Mouse (Mus musculus): ENCODE measurements at regions not wholly inside any gene's neighbourhood (a gene's known extent, or its start where the extent isn't known, plus 50 kb on each side); places are given as distances from the start of the nearest gene placed in this dataset.

DNA sequence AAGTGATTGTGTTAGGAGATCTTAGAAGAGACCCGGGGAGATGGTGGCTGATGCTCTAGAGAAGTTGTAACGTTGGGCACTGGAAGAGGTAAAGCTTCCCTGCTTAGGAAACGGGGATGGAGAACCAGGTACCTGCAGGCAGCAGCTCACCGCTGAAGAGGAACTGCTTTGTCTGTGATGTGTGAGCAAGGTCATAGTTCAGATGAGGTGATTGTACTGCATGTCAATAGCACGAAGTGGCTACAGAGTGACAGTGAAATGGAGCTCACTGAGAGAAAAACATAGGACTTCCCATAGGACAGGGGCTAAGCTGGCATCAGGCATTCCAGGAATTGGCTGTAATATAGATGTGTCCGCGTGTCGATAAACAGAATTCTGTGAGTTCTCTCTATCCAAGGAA is 205.1 kb upstream of the Tet2 start:
- DNase-seq (ENCODE audit: low read depth, low spot score): no peak

DNA sequence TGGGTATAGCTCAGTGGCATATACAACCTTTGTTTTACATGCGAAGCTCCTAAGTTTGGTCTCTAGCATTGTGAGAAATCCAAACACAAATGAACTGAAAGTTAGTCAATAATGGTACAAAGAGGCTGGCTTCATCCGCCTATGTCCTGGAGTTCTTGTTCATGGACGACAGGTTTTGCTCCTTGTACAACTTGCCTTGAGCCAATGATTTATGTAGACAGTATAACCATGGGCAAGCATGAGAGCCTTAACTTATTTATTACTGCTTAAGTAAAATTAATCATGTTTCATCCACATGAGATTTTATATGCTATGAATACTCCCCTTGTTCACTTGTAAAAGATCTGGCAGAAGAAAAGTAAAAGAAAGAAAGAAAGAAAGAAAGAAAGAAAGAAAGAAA is 205.7 kb upstream of the Tet2 start:
- DNase-seq (ENCODE audit: low read depth, low spot score): no peak

- DNase-seq (ENCODE audit: low read depth, low spot score): no peak
Measured at GRCm38 (mm10) chr3:133751011-133751410, 206.1 kb upstream of the Tet2 start.

GRCm38 (mm10) chr3:133751565-133751964 is 206.6 kb upstream of the Tet2 start:
- DNase-seq (ENCODE audit: low read depth, low spot score): no peak

DNA sequence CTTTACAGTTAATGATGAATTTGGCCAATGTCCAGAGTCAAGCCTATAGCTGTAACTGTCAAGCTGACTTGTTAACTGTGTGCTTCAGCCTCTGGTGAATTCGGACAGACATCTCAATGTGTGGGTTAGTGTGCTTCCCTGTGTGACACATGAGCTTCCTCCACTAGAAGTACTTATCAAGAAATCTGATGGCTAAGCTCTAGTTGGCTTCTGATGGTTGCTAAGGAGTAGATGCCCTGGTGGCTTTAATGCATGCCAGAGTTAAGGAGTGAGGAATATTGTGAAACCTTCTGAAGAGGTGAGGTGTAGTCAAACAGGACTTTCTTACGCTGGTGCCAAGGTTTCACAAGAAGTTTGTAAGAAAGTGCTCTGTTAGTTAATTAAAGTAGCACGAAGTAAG is 208.1 kb upstream of the Tet2 start:
- DNase-seq (ENCODE audit: low read depth, low spot score): no peak

DNA sequence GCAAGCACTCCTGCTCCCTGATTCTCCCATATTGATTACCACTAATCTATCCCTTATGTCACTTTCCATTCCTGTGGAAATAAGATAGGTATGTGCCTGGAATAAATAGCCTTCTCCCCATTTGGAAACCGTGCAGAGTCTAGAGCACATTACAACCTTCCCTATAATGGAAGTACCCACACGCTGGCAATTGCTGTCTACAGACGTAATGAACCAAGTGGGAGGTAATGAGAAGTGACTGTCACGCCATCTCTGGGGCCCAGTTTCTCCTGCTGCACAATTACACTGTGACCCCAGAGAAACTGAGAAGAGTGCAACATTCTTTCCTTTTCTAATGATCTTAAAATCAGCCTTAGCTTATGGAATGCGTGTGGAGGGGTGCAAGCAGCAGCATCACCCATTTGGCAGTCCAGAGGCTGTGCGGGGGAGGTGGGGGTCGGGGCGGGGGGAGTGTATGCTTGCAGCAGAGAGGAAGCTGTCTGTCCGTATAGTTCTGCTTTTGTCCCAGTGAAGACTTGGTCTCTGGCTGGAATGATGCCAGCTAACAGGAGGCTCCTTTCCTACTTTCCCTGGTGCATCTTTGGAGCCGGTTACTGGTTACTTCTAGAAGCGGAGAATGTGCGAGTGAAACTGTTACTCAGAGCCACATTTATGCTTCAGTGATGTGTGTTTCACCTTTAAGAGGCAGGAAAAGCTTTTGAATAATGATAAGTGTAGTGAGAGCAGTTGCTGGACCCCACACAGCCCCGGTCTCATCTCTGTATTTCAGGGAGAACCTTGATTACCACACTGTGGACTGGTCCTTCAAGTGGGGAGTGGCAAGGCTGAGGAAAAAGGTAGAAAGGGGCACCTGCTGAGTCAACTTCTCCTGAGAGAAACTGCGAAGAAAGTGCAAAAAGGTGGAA is 209.3 kb upstream of the Tet2 start:
- no peak for DNase-seq (ENCODE audit: low read depth, low spot score)

GRCm38 (mm10) chr3:133754911-133755259 is 209.9 kb upstream of the Tet2 start:
- DNase-seq (ENCODE audit: low read depth, low spot score): peak; percentile 18

DNA sequence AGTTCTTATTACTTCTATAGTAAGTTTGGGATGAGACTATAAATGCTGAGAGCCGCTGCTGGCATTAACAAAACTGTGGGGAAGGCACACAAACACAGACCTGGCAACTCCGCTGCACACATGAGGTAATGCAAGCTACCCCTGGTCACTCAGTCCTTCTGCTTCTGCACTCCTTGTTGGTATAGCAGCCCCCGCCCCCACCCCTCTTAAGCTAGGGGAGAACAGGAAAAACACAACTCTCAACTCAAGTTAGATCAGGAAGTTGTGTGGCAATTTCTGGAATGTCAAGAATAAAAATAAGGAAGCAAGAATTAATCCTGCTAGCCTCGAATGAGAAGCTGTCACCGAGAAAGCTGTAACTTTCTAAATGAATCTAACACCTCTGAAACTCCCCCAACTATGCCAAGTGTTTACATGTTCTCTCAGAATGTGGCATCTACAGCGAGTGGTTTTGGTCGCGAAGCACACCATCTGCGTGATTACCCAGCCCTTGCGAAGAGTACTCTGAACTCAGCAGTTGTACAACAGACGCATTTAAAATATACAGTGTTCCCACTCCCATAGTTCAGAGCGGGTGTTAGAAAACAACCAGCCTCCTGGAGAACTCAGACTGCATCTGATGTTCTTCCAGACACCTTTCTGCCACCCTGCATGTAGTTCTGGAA is 212.9 kb upstream of the Tet2 start:
- DNase-seq (ENCODE audit: low read depth, low spot score): no peak

GRCm38 (mm10) chr3:133758421-133758820 is 213.5 kb upstream of the Tet2 start:
- no peak for DNase-seq (ENCODE audit: low read depth, low spot score)

DNA sequence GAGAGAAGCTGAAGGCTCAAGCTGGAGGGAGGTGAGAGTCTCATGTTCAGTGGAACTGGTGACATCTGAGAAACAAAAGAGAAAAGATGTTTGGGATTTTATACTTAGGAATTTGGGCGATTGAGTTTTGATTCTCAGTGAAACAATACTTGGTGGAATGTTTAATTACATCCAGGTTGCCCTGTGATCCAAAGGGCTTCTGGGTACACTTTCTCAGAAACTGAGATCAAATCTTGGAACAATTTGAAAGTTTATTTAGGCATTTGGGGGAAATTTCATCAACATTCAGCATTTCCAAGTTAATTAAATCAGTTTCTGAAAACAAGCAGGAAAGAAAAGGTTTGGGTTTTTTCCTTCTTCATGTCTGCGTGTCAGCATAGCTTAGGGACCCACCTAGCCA is 214.7 kb upstream of the Tet2 start:
- no peak for DNase-seq (ENCODE audit: low read depth, low spot score)

GRCm38 (mm10) chr3:133760221-133760620 is 215.3 kb upstream of the Tet2 start:
- no peak for DNase-seq (ENCODE audit: low read depth, low spot score)

- no peak for DNase-seq (ENCODE audit: low read depth, low spot score)
Measured at GRCm38 (mm10) chr3:133763721-133764120, 218.8 kb upstream of the Tet2 start.

DNA sequence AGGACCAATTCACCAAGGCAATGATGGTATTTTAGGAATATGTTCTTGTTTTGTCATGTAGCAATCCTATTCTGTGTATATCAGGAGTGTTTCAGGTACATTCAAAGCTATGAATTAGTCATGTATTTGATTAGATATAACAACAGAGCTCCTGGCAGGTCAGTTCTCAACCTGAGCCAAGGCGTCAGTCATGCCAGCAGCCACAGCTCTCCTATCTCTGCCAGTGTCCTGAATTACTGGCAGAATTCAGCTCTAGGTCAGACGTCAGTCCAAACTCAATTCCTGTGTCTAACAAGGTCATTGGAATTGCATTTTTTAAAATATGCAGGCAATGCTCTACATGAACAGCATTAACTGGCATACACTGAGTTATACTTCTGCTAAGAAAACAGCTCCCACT is 228.6 kb upstream of the Tet2 start:
- DNase-seq (ENCODE audit: low read depth, low spot score): no peak

DNA sequence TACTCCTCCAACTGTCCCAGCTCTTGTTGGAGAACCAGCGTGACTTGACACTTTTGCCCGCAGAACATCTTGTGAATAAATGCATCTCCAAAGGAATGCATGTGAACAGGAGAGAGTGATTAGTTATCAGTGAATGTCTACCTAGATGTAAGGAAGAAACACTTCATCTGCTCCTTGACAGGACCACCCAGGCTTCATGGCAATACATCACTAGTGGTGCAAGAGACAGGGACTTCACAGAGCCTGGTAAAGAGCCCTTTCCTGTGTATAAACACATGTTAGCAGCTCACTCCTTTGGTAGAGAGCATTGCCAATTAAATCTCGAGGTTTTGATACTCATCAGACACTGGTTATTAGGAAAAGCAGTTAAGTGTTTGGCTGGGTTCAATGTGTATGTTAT is 229.3 kb upstream of the Tet2 start:
- DNase-seq (ENCODE audit: low read depth, low spot score): no peak

DNA sequence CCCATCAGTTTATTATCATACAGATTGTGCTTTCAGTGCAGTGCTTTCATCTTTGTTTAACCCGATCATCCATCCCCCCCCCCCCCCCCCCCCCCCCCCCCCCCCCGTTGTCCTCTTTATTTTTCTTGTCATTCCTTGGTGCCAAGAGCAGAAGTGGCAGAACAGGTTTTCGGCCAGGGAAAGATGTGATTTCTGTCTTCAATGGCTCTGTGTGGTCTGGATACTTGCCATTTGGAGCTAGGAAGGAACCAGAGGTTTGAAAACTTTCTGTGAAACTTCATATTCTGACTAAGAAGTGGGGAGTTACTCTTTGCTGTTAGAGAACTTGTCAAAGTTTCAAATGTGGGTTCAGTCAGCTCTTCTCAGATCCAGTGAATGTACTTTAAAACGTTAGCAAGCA is 231.1 kb upstream of the Tet2 start:
- no peak for DNase-seq (ENCODE audit: low read depth, low spot score)

- no peak for DNase-seq (ENCODE audit: low read depth, low spot score)
Measured at GRCm38 (mm10) chr3:133779161-133779789, 234.3 kb upstream of the Tet2 start.

DNA sequence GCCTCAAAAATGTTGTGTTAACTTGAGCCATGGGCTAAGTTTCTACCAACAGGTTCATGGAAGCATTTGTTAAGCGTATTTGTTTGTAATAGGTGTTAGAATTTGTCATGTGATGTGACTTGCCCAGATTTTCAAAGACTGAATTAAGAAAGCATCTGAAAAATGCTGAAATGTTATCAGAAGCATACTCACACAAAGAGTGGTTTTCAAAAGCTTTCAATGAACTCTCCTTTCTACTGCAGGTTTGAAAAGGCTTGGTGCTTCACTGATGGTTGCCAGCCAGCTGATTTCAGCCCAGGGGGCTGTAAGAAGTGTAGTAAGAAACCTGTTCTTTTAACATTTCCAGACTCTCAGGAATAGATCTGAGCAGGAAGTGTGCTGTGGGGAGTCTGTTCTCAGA is 238.1 kb upstream of the Tet2 start:
- DNase-seq (ENCODE audit: low read depth, low spot score): no peak

DNA sequence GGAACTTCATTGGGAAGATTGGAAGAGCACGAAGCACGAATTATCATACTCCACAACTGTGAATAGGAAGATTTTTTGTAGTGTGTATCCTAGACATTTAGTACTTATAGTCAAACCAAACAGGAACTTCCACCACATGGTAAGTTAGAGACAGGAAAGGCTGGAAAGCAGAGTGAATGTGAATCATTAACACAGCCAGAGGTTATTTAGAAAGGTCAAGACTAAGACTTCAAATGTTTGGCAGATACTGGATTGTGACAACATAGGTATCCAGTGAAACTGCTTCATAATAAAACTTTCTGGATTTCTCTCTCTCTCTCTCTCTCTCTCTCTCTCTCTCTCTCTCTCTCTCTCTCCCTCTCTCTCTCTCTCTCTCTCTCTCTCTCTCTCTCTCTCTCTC is 246.4 kb upstream of the Tet2 start:
- DNase-seq (ENCODE audit: low read depth, low spot score): no peak

- peak; percentile 70 for DNase-seq (ENCODE audit: low read depth, low spot score)
Measured at GRCm38 (mm10) chr3:133809007-133809552, 264.1 kb upstream of the Tet2 start.

DNA sequence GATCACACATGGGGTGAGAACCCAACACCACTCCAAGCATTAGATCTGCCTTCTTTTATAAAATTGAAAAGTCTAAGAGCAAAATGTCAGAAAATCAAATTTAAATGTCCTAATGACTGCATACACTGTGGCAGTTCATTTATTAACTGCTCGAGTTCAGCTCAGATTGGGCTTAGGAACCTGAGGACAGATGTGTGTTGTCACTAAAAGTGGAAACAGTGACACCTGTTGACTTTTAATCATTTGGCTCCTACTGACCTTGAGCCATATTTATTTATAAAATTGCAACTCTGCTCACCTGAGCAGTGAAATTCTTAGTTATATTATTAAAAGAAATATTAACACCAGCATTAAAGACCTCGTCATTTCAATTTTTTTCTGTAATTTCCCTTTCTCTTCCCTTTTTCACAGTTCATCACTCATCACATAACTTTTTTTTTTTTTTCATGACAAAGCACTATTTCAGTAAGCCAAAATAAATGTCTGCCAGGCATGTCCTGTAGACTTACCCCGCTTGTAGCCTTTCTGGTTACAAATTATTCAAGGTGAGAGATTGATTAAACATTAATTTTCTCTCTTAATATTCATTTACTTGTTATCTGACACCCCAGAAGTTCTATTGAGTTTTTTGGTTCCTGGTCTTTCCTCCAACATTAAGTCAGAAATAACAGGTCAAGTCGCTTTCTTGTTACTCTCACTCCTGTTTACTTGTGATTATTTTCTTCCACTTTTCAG is 274.2 kb upstream of the Tet2 start:
- DNase-seq (ENCODE audit: low read depth, low spot score): no peak

DNA sequence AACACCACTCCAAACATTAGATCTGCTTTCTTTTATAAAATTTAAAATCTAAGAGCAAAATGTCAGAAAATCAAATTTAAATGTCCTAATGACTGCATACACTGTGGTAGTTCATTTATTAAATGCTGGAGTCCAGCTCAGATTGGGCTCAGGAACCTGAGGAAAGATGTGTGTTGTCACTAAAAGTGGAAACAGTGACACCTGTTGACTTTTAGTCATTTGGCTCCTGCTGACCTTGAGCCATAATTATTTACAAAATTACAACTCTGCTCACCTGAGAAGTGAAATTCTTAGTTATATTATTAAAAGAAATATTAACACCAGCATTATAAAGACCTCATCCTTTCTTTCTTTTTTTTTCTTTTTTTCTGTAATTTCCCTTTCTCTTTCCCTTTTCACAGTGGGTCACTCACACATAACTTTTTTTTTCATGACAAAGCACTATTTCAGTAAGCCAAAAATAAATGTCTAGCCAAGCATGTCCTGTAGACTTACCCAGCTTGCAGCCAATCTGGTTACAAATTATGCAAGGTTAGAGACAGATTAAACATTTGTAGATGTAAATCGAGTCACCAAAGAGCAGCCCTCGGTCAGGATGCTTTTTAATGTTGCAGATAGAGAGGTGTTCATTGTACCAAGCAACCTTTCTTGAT is 288.9 kb upstream of the Tet2 start:
- DNase-seq (ENCODE audit: low read depth, low spot score): no peak

Data from R1 (cell line).